Mouse (Mus musculus) CH12F3 (cell line): ENCODE results near the gene Mapk8.

ENCODE experiments used
- in situ Hi-C: fragments of 300-500 bp; cut with MboI; formaldehyde crosslinking; loops from 2 replicates; pipeline ENCODE4 v1.14.3; 2020; ENCODE audit warnings: low sequenced_read_pairs

Mapk8 gene

GRCm38 (mm10) chr14:33398065-33398860 lies 48.7 kb downstream of the Mapk8 start:
- in situ Hi-C loops = no loop called here

GRCm38 (mm10) chr14:33380830-33381457 lies 66.0 kb downstream of the Mapk8 start:
- in situ Hi-C loops = no loop called here

GRCm38 (mm10) chr14:33378723-33379122 lies 68.2 kb downstream of the Mapk8 start:
- in situ Hi-C loops = no loop called here

- in situ Hi-C loops = no loop called here
Observed at GRCm38 (mm10) chr14:33377211-33377610, 69.7 kb downstream of the Mapk8 start.

- in situ Hi-C loops = no loop called here
Observed at GRCm38 (mm10) chr14:33374089-33374488, 72.9 kb downstream of the Mapk8 start.

- in situ Hi-C loops = no loop called here
Observed at GRCm38 (mm10) chr14:33373271-33373670, 73.7 kb downstream of the Mapk8 start.

GRCm38 (mm10) chr14:33371248-33371647 lies 75.7 kb downstream of the Mapk8 start:
- in situ Hi-C loops = no loop called here

GRCm38 (mm10) chr14:33370056-33370455 lies 76.9 kb downstream of the Mapk8 start:
- in situ Hi-C loops = no loop called here

GRCm38 (mm10) chr14:33369375-33369774 lies 77.6 kb downstream of the Mapk8 start:
- in situ Hi-C loops = loop anchor here (10.0 kb wide), 1 partner anchor 155 kb away; the partner anchor contains the start of gene Arhgap22

- in situ Hi-C loops = loop anchor here (10.0 kb wide), 1 partner anchor 152 kb away; the partner anchor contains the start of gene Arhgap22
Observed at GRCm38 (mm10) chr14:33366891-33367777, 79.8 kb downstream of the Mapk8 start.

- in situ Hi-C loops = loop anchor here (10.0 kb wide), 1 partner anchor 149 kb away; the partner anchor contains the start of gene Arhgap22
Observed at GRCm38 (mm10) chr14:33364061-33364460, 82.9 kb downstream of the Mapk8 start.

- in situ Hi-C loops = loop anchor here (10.0 kb wide), 1 partner anchor 149 kb away; the partner anchor contains the start of gene Arhgap22
Observed at GRCm38 (mm10) chr14:33363611-33364010, 83.3 kb downstream of the Mapk8 start.

- in situ Hi-C loops = loop anchor here (10.0 kb wide), 1 partner anchor 148 kb away; the partner anchor contains the start of gene Arhgap22
Observed at GRCm38 (mm10) chr14:33362807-33363206, 84.2 kb downstream of the Mapk8 start.

GRCm38 (mm10) chr14:33362122-33362521 lies 84.8 kb downstream of the Mapk8 start:
- in situ Hi-C loops = loop anchor here (10.0 kb wide), 1 partner anchor 147 kb away; the partner anchor contains the start of gene Arhgap22

- in situ Hi-C loops = loop anchor here (10.0 kb wide), 1 partner anchor 147 kb away; the partner anchor contains the start of gene Arhgap22
Observed at GRCm38 (mm10) chr14:33361546-33361945, 85.4 kb downstream of the Mapk8 start.

- in situ Hi-C loops = no loop called here
Observed at GRCm38 (mm10) chr14:33358891-33359290, 88.1 kb downstream of the Mapk8 start.

- in situ Hi-C loops = no loop called here
Observed at GRCm38 (mm10) chr14:33357600-33358368, 89.2 kb downstream of the Mapk8 start.

GRCm38 (mm10) chr14:33355276-33355675 lies 91.7 kb downstream of the Mapk8 start:
- in situ Hi-C loops = no loop called here

GRCm38 (mm10) chr14:33352890-33353289 lies 94.1 kb downstream of the Mapk8 start:
- in situ Hi-C loops = no loop called here
